Mouse (Mus musculus) erythroblast, embryonic 14.5 days (primary cell): Measurements from ENCODE around the gene Gm11213.

Experiments
- GATA1 ChIP-seq: IDR thresholded peaks from 2 replicates; pipeline ENCODE4 v1.6.1; 2012; ENCODE audit warnings: low read length, inconsistent platforms, mixed read lengths
- TAL1 ChIP-seq: IDR thresholded peaks from 3 replicates; pipeline ENCODE4 v1.6.1; 2012; ENCODE audit warnings: low read length, inconsistent platforms, mixed read lengths

DNA sequence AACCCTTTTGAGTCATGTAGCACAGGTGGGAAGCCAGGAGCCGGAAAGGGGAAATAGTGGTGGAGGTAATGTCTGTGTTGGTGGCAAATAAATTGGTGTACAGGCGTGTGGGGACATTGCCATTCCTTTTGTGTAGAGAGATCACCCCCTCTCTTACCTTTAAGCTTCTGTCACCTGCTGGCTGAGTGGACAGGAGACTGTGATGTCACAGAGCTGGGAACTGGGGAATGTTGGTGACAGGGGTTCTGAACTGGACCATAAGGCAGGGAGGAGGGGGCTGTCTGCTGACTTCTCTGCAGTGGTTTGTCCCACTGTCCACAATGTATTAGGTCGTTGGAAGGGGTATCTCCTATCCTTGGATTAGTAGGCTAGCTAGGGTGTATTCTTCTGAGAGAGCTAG lies at the start of gene Gm11213:
- TF ChIP-seq GATA1 (no peak), TAL1 (no peak)
